In the genomic region with DNA sequence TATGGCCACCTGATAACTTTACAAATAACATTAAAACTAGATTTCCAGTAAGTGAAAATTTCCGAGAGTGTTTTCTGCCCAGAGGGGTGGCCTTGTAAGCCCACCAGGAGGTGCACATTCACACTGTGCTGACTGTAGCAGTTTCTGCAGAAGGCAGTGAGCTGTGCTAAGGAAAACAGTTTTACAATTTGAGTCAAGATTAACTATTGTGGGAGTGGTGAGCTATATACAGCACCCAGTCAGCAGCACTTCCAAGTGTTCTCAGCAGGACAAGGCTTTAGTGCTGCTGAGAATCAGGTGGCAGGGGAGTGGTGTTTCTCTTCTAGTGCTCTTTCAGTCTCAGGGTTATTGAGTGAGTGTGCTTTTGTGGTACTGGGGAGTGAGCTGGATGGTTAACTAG, we compare ENCODE assay signal across 28 mouse cellular contexts.
A peak's percentile ranks its signal among the peaks of the same experiment; 100 is the strongest.
DNase-seq lines count a peak whose midpoint lies in the region; ATAC-seq and TF ChIP-seq lines count a peak whose summit lies in the region.
"Had no signal": no experiment of that assay in that cellular context is flagged by ENCODE, and none has a peak within 500 bp of the region (broad histone marks: within the 10 kb centered on the region; RNA-seq: fewer than 3 reads in every experiment).

No protein-coding gene starts in this region.

- no peak overlapping the region for H3K4me2 ChIP-seq in heart, embryonic 13.5 days
- no peak overlapping the region for H3K4me2 ChIP-seq in heart, embryonic 12.5 days
- no peak overlapping the region for H3K4me2 ChIP-seq in intestine, postnatal 0 days (replicated peaks; ENCODE audit: low read depth)
- H3K4me2 ChIP-seq in intestine, embryonic 16.5 days (ENCODE audit: low read depth, low read length) = no peak overlapping the region
- no peak overlapping the region for H3K4me2 ChIP-seq in midbrain, embryonic 15.5 days
- H3K4me2 ChIP-seq in midbrain, embryonic 14.5 days (ENCODE audit: low read length) = no peak overlapping the region
- H3K4me2 ChIP-seq: embryonic facial prominence, embryonic 15.5 days; forebrain, embryonic 12.5 days; liver, embryonic 12.5 days; midbrain, embryonic 13.5 days; neural tube, embryonic 15.5 days had no signal

- peak overlapping the region; percentile 32 for H3K27ac ChIP-seq in heart, embryonic 13.5 days (replicated peaks)
- no peak overlapping the region; the same call in 1 of the 2 replicates for H3K27ac ChIP-seq in heart, embryonic 12.5 days (ENCODE audit: poor library complexity, severe bottlenecking)
- H3K27ac ChIP-seq in intestine, postnatal 0 days (ENCODE audit: low read depth, low read length) = no peak overlapping the region; the same call in 1 of the 2 replicates
- no peak overlapping the region for H3K27ac ChIP-seq in intestine, embryonic 16.5 days (ENCODE audit: low read length)
- H3K27ac ChIP-seq in midbrain, embryonic 15.5 days = 0 out of 2 replicates have a peak overlapping the region, but pooled peaks have one; percentile 5
- H3K27ac ChIP-seq in midbrain, embryonic 14.5 days (replicated peaks; ENCODE audit: low read depth, low read length) = no peak overlapping the region
- H3K27ac ChIP-seq: embryonic facial prominence, embryonic 10.5 days; embryonic facial prominence, embryonic 15.5 days; forebrain, embryonic 12.5 days; gastrocnemius, adult 2 months; heart, adult 2 months; liver, embryonic 12.5 days; macrophage; midbrain, embryonic 13.5 days; neural tube, embryonic 15.5 days had no signal

- no peak for DNase-seq in midbrain, embryonic 14.5 days
- DNase-seq: adrenal gland, adult 2 months; adrenal gland, postnatal 36 days; B cell, adult 2 months; cerebellum, adult 2 months; gastrocnemius, adult 2 months; gastrocnemius, postnatal 36 days; heart, adult 2 months; kidney, adult 9 months; layer of hippocampus, postnatal 36 days; left cerebral cortex, postnatal 4 days; liver, postnatal 0 days; retina, postnatal 1 day; right cerebral cortex, postnatal 14 days had no signal

- no peak for ATAC-seq in heart, embryonic 13.5 days (ENCODE audit: extremely low read depth, insufficient number of reproducible peaks, low FRiP score, low TSS enrichment)
- ATAC-seq in heart, embryonic 12.5 days (ENCODE audit: insufficient number of reproducible peaks, low FRiP score) = no peak
- peak; percentile 31; the same call in 1 of the 2 replicates for ATAC-seq in intestine, postnatal 0 days
- no peak for ATAC-seq in intestine, embryonic 16.5 days
- ATAC-seq in midbrain, embryonic 15.5 days (replicated peaks) = no peak
- ATAC-seq in midbrain, embryonic 14.5 days (ENCODE audit: low FRiP score, low TSS enrichment) = no peak
- ATAC-seq: activated CD4-positive, CD25-positive, alpha-beta regulatory T cell, adult 4 months; hindbrain, embryonic 16.5 days; liver, embryonic 12.5 days; liver, postnatal 0 days; midbrain, embryonic 13.5 days had no signal

- WGBS in heart, embryonic 13.5 days = 84% methylated on average over 1 of the region's 1 CpGs
- 88% methylated on average over 1 of the region's 1 CpGs for WGBS in heart, embryonic 12.5 days
- 74% methylated on average over 1 of the region's 1 CpGs for WGBS in intestine, postnatal 0 days
- 66% methylated on average over 1 of the region's 1 CpGs for WGBS in intestine, embryonic 16.5 days
- WGBS in midbrain, embryonic 15.5 days = 82% methylated on average over 1 of the region's 1 CpGs
- 92% methylated on average over 1 of the region's 1 CpGs for WGBS in midbrain, embryonic 14.5 days

- H3K27me3 ChIP-seq in heart, embryonic 13.5 days (replicated peaks) = no peaks in the 10 kb centered on the region
- H3K27me3 ChIP-seq in heart, embryonic 12.5 days (replicated peaks) = no peaks in the 10 kb centered on the region
- no peaks in the 10 kb centered on the region for H3K27me3 ChIP-seq in intestine, postnatal 0 days (replicated peaks; ENCODE audit: control insufficient read depth, insufficient read depth, low read length)
- no peaks in the 10 kb centered on the region for H3K27me3 ChIP-seq in intestine, embryonic 16.5 days (replicated peaks; ENCODE audit: control insufficient read depth, insufficient read depth, low read length)
- no peaks in the 10 kb centered on the region for H3K27me3 ChIP-seq in midbrain, embryonic 15.5 days (replicated peaks)
- no peaks in the 10 kb centered on the region for H3K27me3 ChIP-seq in midbrain, embryonic 14.5 days (ENCODE audit: control insufficient read depth, insufficient read depth, low read length)
- H3K27me3 ChIP-seq: embryonic facial prominence, embryonic 15.5 days; forebrain, embryonic 12.5 days; liver, embryonic 12.5 days; midbrain, embryonic 13.5 days; neural tube, embryonic 15.5 days had no signal

- no peak overlapping the region for H3K4me3 ChIP-seq in heart, embryonic 13.5 days
- no peak overlapping the region for H3K4me3 ChIP-seq in heart, embryonic 12.5 days
- no peak overlapping the region for H3K4me3 ChIP-seq in intestine, postnatal 0 days (ENCODE audit: low read depth, low read length)
- H3K4me3 ChIP-seq in intestine, embryonic 16.5 days (ENCODE audit: low read length) = no peak overlapping the region
- H3K4me3 ChIP-seq in midbrain, embryonic 15.5 days = no peak overlapping the region
- no peak overlapping the region for H3K4me3 ChIP-seq in midbrain, embryonic 14.5 days (replicated peaks; ENCODE audit: low read depth, low read length)
- H3K4me3 ChIP-seq: embryonic facial prominence, embryonic 10.5 days; embryonic facial prominence, embryonic 15.5 days; forebrain, embryonic 12.5 days; gastrocnemius, adult 2 months; heart, adult 2 months; liver, embryonic 12.5 days; midbrain, embryonic 13.5 days; neural tube, embryonic 15.5 days had no signal

- H3K9me3 ChIP-seq in heart, embryonic 13.5 days = no peaks in the 10 kb centered on the region
- no peaks in the 10 kb centered on the region for H3K9me3 ChIP-seq in heart, embryonic 12.5 days (replicated peaks)
- no peaks in the 10 kb centered on the region for H3K9me3 ChIP-seq in intestine, postnatal 0 days (ENCODE audit: control insufficient read depth)
- no peaks in the 10 kb centered on the region for H3K9me3 ChIP-seq in intestine, embryonic 16.5 days (ENCODE audit: control insufficient read depth, low read length)
- H3K9me3 ChIP-seq in midbrain, embryonic 15.5 days = no peaks in the 10 kb centered on the region
- no peaks in the 10 kb centered on the region for H3K9me3 ChIP-seq in midbrain, embryonic 14.5 days (ENCODE audit: control insufficient read depth, low read length)
- H3K9me3 ChIP-seq: embryonic facial prominence, embryonic 10.5 days; embryonic facial prominence, embryonic 15.5 days; forebrain, embryonic 12.5 days; liver, embryonic 12.5 days; midbrain, embryonic 13.5 days; neural tube, embryonic 15.5 days had no signal

- H3K4me1 ChIP-seq in heart, embryonic 13.5 days = peaks cover 25% of the 10 kb centered on the region
- peaks cover 18% of the 10 kb centered on the region for H3K4me1 ChIP-seq in heart, embryonic 12.5 days (replicated peaks)
- H3K4me1 ChIP-seq in intestine, postnatal 0 days (replicated peaks; ENCODE audit: control insufficient read depth, insufficient read depth, low read length) = no peaks in the 10 kb centered on the region
- H3K4me1 ChIP-seq in intestine, embryonic 16.5 days (ENCODE audit: control insufficient read depth, insufficient read depth, low read length) = no peaks in the 10 kb centered on the region
- no peaks in the 10 kb centered on the region for H3K4me1 ChIP-seq in midbrain, embryonic 15.5 days
- no peaks in the 10 kb centered on the region for H3K4me1 ChIP-seq in midbrain, embryonic 14.5 days (ENCODE audit: control insufficient read depth, insufficient read depth, low read length)
- H3K4me1 ChIP-seq: embryonic facial prominence, embryonic 10.5 days; embryonic facial prominence, embryonic 15.5 days; liver, embryonic 12.5 days; midbrain, embryonic 13.5 days; neural tube, embryonic 15.5 days had no signal

- peaks cover 61% of the 10 kb centered on the region for H3K36me3 ChIP-seq in heart, embryonic 13.5 days
- peaks cover 47% of the 10 kb centered on the region for H3K36me3 ChIP-seq in heart, embryonic 12.5 days
- H3K36me3 ChIP-seq in intestine, postnatal 0 days (ENCODE audit: control insufficient read depth, insufficient read depth) = peaks cover 37% of the 10 kb centered on the region
- 0 out of 2 replicates have a peak, but pooled peaks cover 2% of the 10 kb centered on the region for H3K36me3 ChIP-seq in intestine, embryonic 16.5 days (ENCODE audit: control insufficient read depth, insufficient read depth, low read length)
- peaks cover 21% of the 10 kb centered on the region for H3K36me3 ChIP-seq in midbrain, embryonic 15.5 days (replicated peaks)
- peaks cover 49% of the 10 kb centered on the region for H3K36me3 ChIP-seq in midbrain, embryonic 14.5 days (ENCODE audit: control insufficient read depth, insufficient read depth, low read length)

- TF ChIP-seq CTCF in intestine, postnatal 0 days (IDR thresholded peaks at IDR 0.05; ENCODE audit: low read depth) = no peak

- H3K9ac ChIP-seq in heart, embryonic 13.5 days = no peak overlapping the region
- H3K9ac ChIP-seq in heart, embryonic 12.5 days = no peak overlapping the region
- H3K9ac ChIP-seq in intestine, postnatal 0 days (ENCODE audit: low read depth, low read length) = no peak overlapping the region
- no peak overlapping the region for H3K9ac ChIP-seq in intestine, embryonic 16.5 days (ENCODE audit: low read depth, low read length)
- no peak overlapping the region for H3K9ac ChIP-seq in midbrain, embryonic 15.5 days
- H3K9ac ChIP-seq in midbrain, embryonic 14.5 days (replicated peaks; ENCODE audit: low read length) = no peak overlapping the region
- H3K9ac ChIP-seq: embryonic facial prominence, embryonic 15.5 days; forebrain, embryonic 12.5 days; liver, embryonic 12.5 days; liver, postnatal 0 days; midbrain, embryonic 13.5 days; neural tube, embryonic 15.5 days had no signal

Comparison
In these comparisons a context has a peak if more than half of its experiments do, and no peak if none do; other contexts are left out.
1. H3K27ac ChIP-seq: peak in heart, embryonic 13.5 days (single experiment) and midbrain, embryonic 15.5 days (single experiment); none in heart, embryonic 12.5 days (single experiment), intestine, postnatal 0 days (single experiment), intestine, embryonic 16.5 days (single experiment) and midbrain, embryonic 14.5 days (single experiment).